Mouse (Mus musculus) ES-E14 (cell line): ENCODE results near the gene Dpyd. TPM values are rescaled to one million over a fixed set of nuclear protein-coding genes. Genes with fewer than 3 reads are reported as not detected.

ENCODE experiments used
- DNase-seq: peaks from one replicate; pipeline ENCODE4 v3.0.0-alpha.2; 2013; ENCODE audit warnings: low read depth, low spot score
- H3K27ac ChIP-seq: 2 replicates; pipeline ENCODE4 v1.5.1; 2012; ENCODE audit warnings: low read depth, mild to moderate bottlenecking, low read length, moderate library complexity, mixed read lengths; ENCODE audit not compliant: poor library complexity, insufficient read depth, severe bottlenecking
- H3K36me3 ChIP-seq: 2 replicates; pipeline ENCODE4 v1.6.1; 2012; ENCODE audit warnings: mild to moderate bottlenecking, low read length, moderate library complexity, mixed read lengths; ENCODE audit not compliant: control insufficient read depth, poor library complexity, insufficient read depth, severe bottlenecking
- H3K4me1 ChIP-seq, 2 experiments: fragments of 150-350 bp in 1 of 2; sonication (generic) in 1 of 2; 2 replicates each; pipeline ENCODE4 v1.6.1; 2012; ENCODE audit warnings: low read length in 2 of 2, mild to moderate bottlenecking in 1 of 2, mixed read lengths in 1 of 2; ENCODE audit not compliant: control insufficient read depth in 2 of 2, insufficient read depth in 2 of 2, poor library complexity in 1 of 2
- H3K4me3 ChIP-seq, 2 experiments: fragments of 150-350 bp in 1 of 2; sonication (generic) in 1 of 2; 2 replicates each; pipeline ENCODE4 v1.5.1; 2012; ENCODE audit warnings: low read length in 2 of 2, low read depth in 1 of 2, mild to moderate bottlenecking in 1 of 2, mixed read lengths in 1 of 2; ENCODE audit not compliant: insufficient read depth in 1 of 2, poor library complexity in 1 of 2, severe bottlenecking in 1 of 2
- H3K9ac ChIP-seq: 2 replicates; pipeline ENCODE4 v1.6.1; 2012; ENCODE audit warnings: low read depth, mild to moderate bottlenecking, low read length, mixed read lengths; ENCODE audit not compliant: poor library complexity, insufficient read depth, severe bottlenecking
- H3K9me3 ChIP-seq: fragments of 150-350 bp; sonication (generic); 2 replicates; pipeline ENCODE4 v1.6.1; 2012; ENCODE audit warnings: low read depth, mild to moderate bottlenecking, low read length; ENCODE audit not compliant: control insufficient read depth, insufficient read depth
- CHD2 ChIP-seq: IDR thresholded peaks from 2 replicates; pipeline ENCODE4 v1.6.1; 2014; ENCODE audit warnings: mild to moderate bottlenecking, low read depth, low read length, inconsistent platforms
- HCFC1 ChIP-seq: IDR thresholded peaks from 2 replicates; pipeline ENCODE4 v1.6.1; 2012; ENCODE audit warnings: low read length, inconsistent platforms, borderline replicate concordance; ENCODE audit not compliant: insufficient read depth
- MAFK ChIP-seq: IDR thresholded peaks from 2 replicates; pipeline ENCODE4 v1.6.1; 2014; ENCODE audit warnings: mild to moderate bottlenecking, low read depth, low read length, inconsistent platforms; ENCODE audit not compliant: insufficient read depth
- ZC3H11A ChIP-seq: IDR thresholded peaks from 2 replicates; pipeline ENCODE4 v1.6.1; 2012; ENCODE audit warnings: low read depth, mild to moderate bottlenecking, inconsistent platforms, low read length, borderline replicate concordance
- ZNF384 ChIP-seq: IDR thresholded peaks from 2 replicates; pipeline ENCODE4 v1.6.1; 2012; ENCODE audit warnings: low read depth, low read length, inconsistent platforms
- in situ Hi-C, 2 experiments: fragments of 600-800 bp; cut with MboI; formaldehyde crosslinking; loops; one replicate each; pipeline ENCODE4 v1.15.1; 2025; ENCODE audit warnings: low sequenced_read_pairs in 2 of 2, inconsistent platforms in 1 of 2; ENCODE audit not compliant: unreplicated experiment in 2 of 2
- total RNA-seq: library from RNA; depleted of rRNA; stranded (reverse); fragments of 300-350 nt; gene quantifications from 2 replicates; pipeline ENCODE4 v1.2.3, GENCODE M21; 2012; rRNA removed

Gene Dpyd
- total RNA-seq: 0.13 TPM in 1 of 2 replicates, not detected in the other

- Histone ChIP-seq H3K27ac (no peak within 1 kb of the TSS), H3K9me3 (no peaks in the 10 kb centered on the region), H3K4me3 (peak within 1 kb of the TSS; percentile 74 to 88), H3K36me3 (no peaks in the 10 kb centered on the region), H3K9ac (peak within 1 kb of the TSS; percentile 36), H3K4me1 (no peaks in the 10 kb centered on the region)
- TF ChIP-seq HCFC1 (no peak), CHD2 (no peak), MAFK (no peak), ZNF384 (no peak), ZC3H11A (no peak)
- peak; percentile 76 for DNase-seq
- in situ Hi-C loops: no loop called here
These were observed at the start of gene Dpyd for GRCm38 (mm10) chr3:118561554-118562310. TSS of gene Dpyd (plus strand) at chr3:118562129.

DNA sequence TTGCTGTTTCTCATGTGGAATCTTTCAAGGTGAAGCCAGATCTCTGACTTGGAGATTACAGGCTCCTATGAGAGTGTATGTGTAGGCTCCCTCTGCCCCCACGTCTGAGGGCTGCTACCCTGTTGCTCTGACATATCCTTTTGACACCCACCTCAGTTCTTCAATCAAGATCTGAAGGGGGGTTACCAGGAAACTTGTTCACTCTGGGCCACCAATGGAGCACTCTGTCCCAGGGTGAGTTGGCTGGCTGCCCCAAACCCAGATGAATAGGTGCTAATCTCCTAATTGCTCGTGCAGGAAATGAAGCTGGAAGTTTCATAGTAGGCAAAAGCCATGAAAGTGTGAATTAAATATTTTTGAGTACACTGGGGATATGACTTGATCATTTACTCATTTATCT, 24.3 kb upstream of the Dpyd start:
- Histone ChIP-seq H3K4me1 (no peaks in the 10 kb centered on the region), H3K4me3 (no peak overlapping the region), H3K36me3 (no peaks in the 10 kb centered on the region), H3K27ac (no peak overlapping the region), H3K9me3 (no peaks in the 10 kb centered on the region), H3K9ac (no peak overlapping the region)
- in situ Hi-C loops: no loop called here
- no peak for DNase-seq
- no peak for TF ChIP-seq CHD2
- no peak for TF ChIP-seq MAFK
- no peak for TF ChIP-seq ZNF384
- TF ChIP-seq ZC3H11A: no peak
- no peak for TF ChIP-seq HCFC1

GRCm38 (mm10) chr3:118541766-118542165, 20.2 kb upstream of the Dpyd start:
- no peaks in the 10 kb centered on the region for H3K9me3 ChIP-seq
- in situ Hi-C loops: no loop called here
- H3K4me1 ChIP-seq: no peaks in the 10 kb centered on the region
- no peak overlapping the region for H3K27ac ChIP-seq
- no peaks in the 10 kb centered on the region for H3K36me3 ChIP-seq
- H3K9ac ChIP-seq: no peak overlapping the region
- DNase-seq: no peak
- H3K4me3 ChIP-seq: no peak overlapping the region
- no peak for TF ChIP-seq ZNF384
- no peak for TF ChIP-seq MAFK
- no peak for TF ChIP-seq HCFC1
- TF ChIP-seq ZC3H11A: no peak
- no peak for TF ChIP-seq CHD2

DNA sequence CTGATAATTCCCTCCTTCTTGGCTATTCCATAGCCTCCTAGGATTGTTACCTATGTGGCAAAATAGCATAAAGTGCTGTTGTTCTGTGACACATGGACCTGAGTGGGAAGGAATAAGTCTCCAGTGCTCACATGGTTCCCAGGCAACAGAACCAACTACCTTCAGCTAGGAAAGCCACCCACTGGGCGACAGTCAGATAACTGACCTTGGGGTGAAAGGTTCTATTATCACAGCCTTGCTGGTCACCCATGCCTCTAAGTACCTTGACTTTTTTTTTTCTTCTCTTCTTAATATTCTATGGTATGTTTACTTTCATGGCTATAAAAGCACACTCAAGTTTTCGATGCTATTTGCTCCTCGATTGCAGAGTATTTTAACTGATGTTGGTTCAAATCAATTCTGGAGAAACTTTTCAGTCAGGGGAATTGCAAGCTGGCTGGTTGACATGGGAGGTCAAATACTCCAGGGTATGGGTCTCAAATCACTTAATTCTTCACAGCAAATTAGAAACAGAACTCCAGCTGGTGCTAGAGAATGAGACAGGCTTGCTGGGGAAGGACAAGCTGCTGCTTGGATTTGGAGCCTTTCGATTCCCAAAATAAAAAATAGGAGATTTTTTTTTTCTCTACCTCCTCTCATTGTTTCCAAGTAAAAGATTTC, 14.2 kb upstream of the Dpyd start:
- no peak for TF ChIP-seq CHD2
- no peak for TF ChIP-seq ZNF384
- TF ChIP-seq MAFK: no peak
- TF ChIP-seq HCFC1: no peak
- TF ChIP-seq ZC3H11A: no peak
- Histone ChIP-seq H3K9me3 (no peaks in the 10 kb centered on the region), H3K4me1 (no peaks in the 10 kb centered on the region), H3K27ac (no peak overlapping the region), H3K36me3 (no peaks in the 10 kb centered on the region), H3K9ac (no peak overlapping the region), H3K4me3 (no peak overlapping the region)
- in situ Hi-C loops: no loop called here
- no peak for DNase-seq
